Mouse (Mus musculus): ENCODE measurements around the gene Gm13288.
A peak's percentile ranks its signal among the peaks of the same experiment; 100 is the strongest.
"Not testable (repeated sequence)": the region's sequence is repeated elsewhere in the genome, so short reads cannot be mapped to it uniquely, and the experiment has no call there.

Gm13288 gene

GRCm38 (mm10) chr4:88805231-88805630 is at the start of gene Gm13288:
Gm13288 (plus strand) TSS chr4:88805531.
- not testable (repeated sequence) for DNase-seq (ENCODE audit: low read depth, low spot score)

- not testable (repeated sequence) for DNase-seq (ENCODE audit: low read depth, low spot score)
Measured at GRCm38 (mm10) chr4:88756581-88757513, 48.5 kb upstream of the Gm13288 start.

- not testable (repeated sequence) for DNase-seq (ENCODE audit: low read depth, low spot score)
Measured at GRCm38 (mm10) chr4:88757628-88758031, 47.7 kb upstream of the Gm13288 start.

GRCm38 (mm10) chr4:88758751-88759150 is 46.6 kb upstream of the Gm13288 start:
- DNase-seq (ENCODE audit: low read depth, low spot score) = not testable (repeated sequence)

- DNase-seq (ENCODE audit: low read depth, low spot score) = not testable (repeated sequence)
Measured at GRCm38 (mm10) chr4:88759610-88760268, 45.6 kb upstream of the Gm13288 start, which contains the start of gene Gm13283. Gm13283 (plus strand) TSS chr4:88760119.

- not testable (repeated sequence) for DNase-seq (ENCODE audit: low read depth, low spot score)
Measured at GRCm38 (mm10) chr4:88760431-88760830, 44.9 kb upstream of the Gm13288 start.

GRCm38 (mm10) chr4:88761776-88762175 is 43.6 kb upstream of the Gm13288 start:
- DNase-seq (ENCODE audit: low read depth, low spot score) = not testable (repeated sequence)

GRCm38 (mm10) chr4:88762341-88762740 is 43.0 kb upstream of the Gm13288 start:
- not testable (repeated sequence) for DNase-seq (ENCODE audit: low read depth, low spot score)

GRCm38 (mm10) chr4:88763384-88764018 is 41.8 kb upstream of the Gm13288 start:
- peak; percentile 39 for DNase-seq (ENCODE audit: low read depth, low spot score)

- DNase-seq (ENCODE audit: low read depth, low spot score) = not testable (repeated sequence)
Measured at GRCm38 (mm10) chr4:88773534-88773933, 31.8 kb upstream of the Gm13288 start, which contains the start of gene Gm13290. Gm13290 (plus strand) TSS chr4:88773834.

- DNase-seq (ENCODE audit: low read depth, low spot score) = not testable (repeated sequence)
Measured at GRCm38 (mm10) chr4:88776622-88777021, 28.7 kb upstream of the Gm13288 start, which contains the start of gene Gm13289. Gm13289 (plus strand) TSS chr4:88776922.

- not testable (repeated sequence) for DNase-seq (ENCODE audit: low read depth, low spot score)
Measured at GRCm38 (mm10) chr4:88779550-88779949, 25.8 kb upstream of the Gm13288 start, which contains the start of gene Gm13272. Gm13272 (plus strand) TSS chr4:88779850.

- DNase-seq (ENCODE audit: low read depth, low spot score) = not testable (repeated sequence)
Measured at GRCm38 (mm10) chr4:88780320-88780719, 25.0 kb upstream of the Gm13288 start.

GRCm38 (mm10) chr4:88781831-88782230 is 23.5 kb upstream of the Gm13288 start, which contains the start of gene Ifnz:
Ifnz (plus strand) TSS chr4:88782131.
- DNase-seq (ENCODE audit: low read depth, low spot score) = not testable (repeated sequence)

GRCm38 (mm10) chr4:88782335-88782734 is 23.0 kb upstream of the Gm13288 start:
- not testable (repeated sequence) for DNase-seq (ENCODE audit: low read depth, low spot score)

- not testable (repeated sequence) for DNase-seq (ENCODE audit: low read depth, low spot score)
Measured at GRCm38 (mm10) chr4:88785409-88785808, 19.9 kb upstream of the Gm13288 start, which contains the start of gene Gm13276. Gm13276 (plus strand) TSS chr4:88785709.

GRCm38 (mm10) chr4:88788402-88788801 is 16.9 kb upstream of the Gm13288 start, which contains the start of gene Gm13277:
Gm13277 (plus strand) TSS chr4:88788632.
- not testable (repeated sequence) for DNase-seq (ENCODE audit: low read depth, low spot score)

- DNase-seq (ENCODE audit: low read depth, low spot score) = not testable (repeated sequence)
Measured at GRCm38 (mm10) chr4:88791250-88791649, 14.1 kb upstream of the Gm13288 start, which contains the start of gene Gm13278. Gm13278 (plus strand) TSS chr4:88791550.

GRCm38 (mm10) chr4:88793936-88794675 is 11.2 kb upstream of the Gm13288 start, which contains the start of gene Gm13275:
Gm13275 (plus strand) TSS chr4:88794487.
- DNase-seq (ENCODE audit: low read depth, low spot score) = not testable (repeated sequence)

GRCm38 (mm10) chr4:88797097-88797496 is 8.2 kb upstream of the Gm13288 start, which contains the start of gene Gm13279:
Gm13279 (plus strand) TSS chr4:88797397.
- not testable (repeated sequence) for DNase-seq (ENCODE audit: low read depth, low spot score)

Data from forelimb bud, embryonic 11.5 days (tissue).